Mouse (Mus musculus): ENCODE results near the gene Pccb. TPM values are rescaled to one million over a fixed set of nuclear protein-coding genes. Genes with fewer than 3 reads are reported as not detected.

Pccb gene
- polyA plus RNA-seq (2015; fragmentation: Nextera tagmentation; extraction: Ambion mirVana), result 22.1 and 22.5 TPM in 2 replicates

DNA sequence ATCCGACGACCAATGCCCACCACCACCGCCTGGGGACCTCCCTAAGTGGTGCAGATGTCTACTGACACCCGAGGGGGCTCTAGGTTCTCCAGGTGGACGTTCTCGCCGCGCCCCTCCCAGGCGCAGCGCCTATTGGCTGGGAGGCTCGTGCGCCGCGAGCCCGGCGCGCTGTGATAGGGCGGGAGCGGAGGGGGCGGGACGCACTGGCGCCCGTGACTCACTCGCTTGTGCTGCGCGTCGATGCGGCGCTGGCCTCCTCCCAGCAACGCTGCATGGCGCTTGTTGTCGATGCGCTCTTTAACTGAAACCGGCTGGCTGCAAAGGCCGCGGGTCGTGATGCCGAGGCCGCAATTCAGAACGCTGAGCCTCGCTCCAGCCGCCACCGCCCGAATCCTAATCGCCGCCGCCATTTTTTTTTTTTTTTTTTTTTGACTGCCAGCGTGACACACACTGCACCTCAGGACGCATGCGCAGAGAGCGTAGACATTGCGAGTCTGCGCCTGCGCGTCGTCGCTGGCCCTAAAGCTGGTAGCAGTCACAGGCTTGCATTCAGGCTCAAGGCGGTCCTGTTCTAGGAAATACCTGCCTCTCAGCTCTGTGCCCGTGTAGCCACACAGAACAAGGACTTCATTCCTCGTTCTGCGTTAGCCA lies at the start of gene Pccb:
Gene Pccb (minus strand): TSS at position 451 of the 651 bp plus-strand sequence.
- H3K27me3 ChIP-seq (ENCODE audit: control insufficient read depth, insufficient read depth, low read depth, low read length), result no peaks in the 10 kb centered on the region
- no peaks in the 10 kb centered on the region for H3K9me3 ChIP-seq (ENCODE audit: control insufficient read depth, low read length)
- H3K4me3 ChIP-seq (ENCODE audit: low read length), result peak within 1 kb of the TSS; percentile 71
- peak within 1 kb of the TSS; percentile 78 for H3K9ac ChIP-seq (ENCODE audit: low read length)
- peak within 1 kb of the TSS; percentile 94 for H3K27ac ChIP-seq (ENCODE audit: low read length)
- peaks cover 18% of the 10 kb centered on the region for H3K4me1 ChIP-seq (replicated peaks; ENCODE audit: control insufficient read depth, insufficient read depth, low read length)
- H3K36me3 ChIP-seq (ENCODE audit: control insufficient read depth, insufficient read depth, low read length), result no peaks in the 10 kb centered on the region
- peak within 1 kb of the TSS; percentile 67 for H3K4me2 ChIP-seq (ENCODE audit: low read depth, low read length)
- peak; percentile 99 for ATAC-seq (ENCODE audit: low read depth)
- under 1% methylated on average over 61 of the region's 61 CpGs for WGBS

DNA sequence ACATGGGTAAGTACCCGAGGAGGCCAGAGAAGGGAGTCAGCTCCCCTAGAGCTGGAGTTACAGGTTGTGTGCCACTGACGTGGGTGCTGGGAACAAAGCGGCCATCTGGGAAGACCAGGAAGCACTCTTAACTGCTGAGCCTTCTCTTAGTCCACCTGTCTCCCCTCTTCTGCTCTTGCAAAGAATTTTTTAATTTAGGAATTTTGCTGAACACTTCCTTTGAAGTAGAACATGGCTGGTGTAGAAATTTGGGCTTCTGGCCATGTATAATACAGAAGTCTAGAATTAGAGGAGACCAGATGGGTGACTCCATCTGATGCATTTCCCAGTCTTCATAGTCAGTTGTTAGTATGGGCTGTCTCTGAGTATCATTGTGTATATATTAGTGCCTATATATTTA lies 49.0 kb upstream of the Pccb start:
- WGBS, result 85% methylated on average over 3 of the region's 3 CpGs
- H3K4me2 ChIP-seq (ENCODE audit: low read depth, low read length), result no peak overlapping the region
- H3K27me3 ChIP-seq (ENCODE audit: control insufficient read depth, insufficient read depth, low read depth, low read length), result no peaks in the 10 kb centered on the region
- H3K4me3 ChIP-seq (ENCODE audit: low read length), result no peak overlapping the region
- H3K9ac ChIP-seq (ENCODE audit: low read length), result no peak overlapping the region
- H3K9me3 ChIP-seq (ENCODE audit: control insufficient read depth, low read length), result no peaks in the 10 kb centered on the region
- H3K4me1 ChIP-seq (replicated peaks; ENCODE audit: control insufficient read depth, insufficient read depth, low read length), result peaks cover 11% of the 10 kb centered on the region
- no peak overlapping the region for H3K27ac ChIP-seq (ENCODE audit: low read length)
- no peaks in the 10 kb centered on the region for H3K36me3 ChIP-seq (ENCODE audit: control insufficient read depth, insufficient read depth, low read length)
- ATAC-seq (ENCODE audit: low read depth), result no peak

DNA sequence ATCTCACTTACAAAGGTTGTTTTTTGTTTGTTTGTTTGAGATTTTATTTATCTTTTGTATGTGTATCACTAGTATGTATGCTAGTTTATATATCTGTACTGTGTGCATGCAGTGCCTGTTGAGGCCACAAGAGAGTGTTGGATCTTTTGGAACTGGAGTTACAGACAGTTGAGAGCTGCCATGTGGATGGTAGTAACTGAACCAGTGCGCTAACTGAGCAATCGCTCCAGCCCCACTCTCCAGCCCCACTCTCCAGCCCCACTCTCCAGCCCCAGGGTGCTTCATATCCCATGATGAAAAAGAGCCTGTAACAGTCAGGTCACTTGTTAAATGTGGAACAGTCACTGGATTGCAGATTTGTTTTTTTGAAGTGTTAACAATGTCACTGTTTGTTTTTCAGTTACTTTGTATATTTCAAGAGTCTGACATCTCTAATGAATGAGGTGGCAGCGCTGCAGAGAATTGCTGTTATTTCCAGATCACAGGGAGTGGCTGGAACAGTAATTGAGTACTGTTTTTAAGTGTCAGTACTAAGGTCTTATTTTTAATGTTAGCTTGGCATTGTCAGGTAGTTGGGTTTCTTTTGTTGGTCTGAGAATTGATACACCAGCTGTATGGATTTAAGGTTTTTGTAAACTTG lies 45.5 kb upstream of the Pccb start:
- 35% methylated on average over 3 of the region's 3 CpGs for WGBS
- Histone ChIP-seq H3K27ac (ENCODE audit: low read length) (no peak overlapping the region), H3K9ac (ENCODE audit: low read length) (no peak overlapping the region), H3K9me3 (ENCODE audit: control insufficient read depth, low read length) (no peaks in the 10 kb centered on the region), H3K4me1 (replicated peaks; ENCODE audit: control insufficient read depth, insufficient read depth, low read length) (peaks cover 22% of the 10 kb centered on the region), H3K4me2 (ENCODE audit: low read depth, low read length) (no peak overlapping the region; the same call in 1 of the 2 replicates), H3K36me3 (ENCODE audit: control insufficient read depth, insufficient read depth, low read length) (no peaks in the 10 kb centered on the region), H3K4me3 (ENCODE audit: low read length) (no peak overlapping the region), H3K27me3 (ENCODE audit: control insufficient read depth, insufficient read depth, low read depth, low read length) (no peaks in the 10 kb centered on the region)
- peak; percentile 24; the same call in 1 of the 2 replicates for ATAC-seq (ENCODE audit: low read depth)

DNA sequence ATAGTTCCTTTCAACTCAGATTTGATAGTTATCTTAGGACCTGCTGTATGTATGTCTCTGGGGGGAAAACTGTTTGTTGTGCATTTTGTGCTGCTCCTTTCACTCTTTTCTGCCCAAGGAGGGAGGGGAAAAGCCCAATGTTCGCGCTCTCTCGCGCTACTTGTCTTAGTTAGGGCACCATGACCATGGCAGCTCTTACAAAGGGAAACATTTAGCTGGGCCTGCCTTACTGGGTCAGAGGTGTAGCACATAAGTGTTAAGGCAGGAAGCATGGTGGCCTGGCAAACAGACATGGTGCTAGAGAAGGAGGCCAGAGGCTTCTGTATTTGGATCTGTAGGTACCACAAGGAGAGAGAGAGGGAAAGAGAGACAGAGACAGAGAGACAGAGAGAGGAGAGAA lies 43.9 kb upstream of the Pccb start:
- H3K27ac ChIP-seq (ENCODE audit: low read length), result no peak overlapping the region
- no peaks in the 10 kb centered on the region for H3K9me3 ChIP-seq (ENCODE audit: control insufficient read depth, low read length)
- H3K9ac ChIP-seq (ENCODE audit: low read length), result no peak overlapping the region
- no peaks in the 10 kb centered on the region for H3K36me3 ChIP-seq (ENCODE audit: control insufficient read depth, insufficient read depth, low read length)
- H3K4me1 ChIP-seq (replicated peaks; ENCODE audit: control insufficient read depth, insufficient read depth, low read length), result peaks cover 22% of the 10 kb centered on the region
- peak overlapping the region; percentile 12 for H3K4me3 ChIP-seq (ENCODE audit: low read length)
- WGBS, result 67% methylated on average over 4 of the region's 4 CpGs
- ATAC-seq (ENCODE audit: low read depth), result no peak
- peak overlapping the region; percentile 41 for H3K4me2 ChIP-seq (ENCODE audit: low read depth, low read length)
- H3K27me3 ChIP-seq (ENCODE audit: control insufficient read depth, insufficient read depth, low read depth, low read length), result no peaks in the 10 kb centered on the region

DNA sequence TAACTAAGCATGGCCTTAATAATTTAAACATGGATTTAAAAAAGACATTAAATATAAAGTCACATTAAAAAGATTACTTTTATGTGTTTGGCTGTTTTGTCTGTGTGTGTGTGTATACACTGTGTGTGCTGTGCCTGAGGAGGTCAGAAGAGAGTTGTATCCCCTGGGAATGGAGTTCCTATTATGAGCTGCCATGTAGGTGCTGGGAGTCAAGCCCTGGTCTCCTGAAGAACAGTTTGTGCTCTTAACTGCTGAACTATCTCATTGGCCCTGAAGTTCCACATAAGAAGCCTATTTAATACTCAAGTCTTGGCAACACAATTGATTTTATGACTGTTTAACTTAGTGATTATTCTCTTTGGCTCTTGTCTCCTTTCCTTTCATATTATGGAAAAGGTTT lies 42.8 kb upstream of the Pccb start:
- no peaks in the 10 kb centered on the region for H3K9me3 ChIP-seq (ENCODE audit: control insufficient read depth, low read length)
- H3K27ac ChIP-seq (ENCODE audit: low read length), result no peak overlapping the region
- peak overlapping the region; percentile 81 for H3K4me3 ChIP-seq (ENCODE audit: low read length)
- peaks cover 23% of the 10 kb centered on the region for H3K4me1 ChIP-seq (replicated peaks; ENCODE audit: control insufficient read depth, insufficient read depth, low read length)
- no peaks in the 10 kb centered on the region for H3K36me3 ChIP-seq (ENCODE audit: control insufficient read depth, insufficient read depth, low read length)
- ATAC-seq (ENCODE audit: low read depth), result no peak
- peak overlapping the region; percentile 100 for H3K9ac ChIP-seq (ENCODE audit: low read length)
- H3K27me3 ChIP-seq (ENCODE audit: control insufficient read depth, insufficient read depth, low read depth, low read length), result no peaks in the 10 kb centered on the region
- peak overlapping the region; percentile 85 for H3K4me2 ChIP-seq (ENCODE audit: low read depth, low read length)

DNA sequence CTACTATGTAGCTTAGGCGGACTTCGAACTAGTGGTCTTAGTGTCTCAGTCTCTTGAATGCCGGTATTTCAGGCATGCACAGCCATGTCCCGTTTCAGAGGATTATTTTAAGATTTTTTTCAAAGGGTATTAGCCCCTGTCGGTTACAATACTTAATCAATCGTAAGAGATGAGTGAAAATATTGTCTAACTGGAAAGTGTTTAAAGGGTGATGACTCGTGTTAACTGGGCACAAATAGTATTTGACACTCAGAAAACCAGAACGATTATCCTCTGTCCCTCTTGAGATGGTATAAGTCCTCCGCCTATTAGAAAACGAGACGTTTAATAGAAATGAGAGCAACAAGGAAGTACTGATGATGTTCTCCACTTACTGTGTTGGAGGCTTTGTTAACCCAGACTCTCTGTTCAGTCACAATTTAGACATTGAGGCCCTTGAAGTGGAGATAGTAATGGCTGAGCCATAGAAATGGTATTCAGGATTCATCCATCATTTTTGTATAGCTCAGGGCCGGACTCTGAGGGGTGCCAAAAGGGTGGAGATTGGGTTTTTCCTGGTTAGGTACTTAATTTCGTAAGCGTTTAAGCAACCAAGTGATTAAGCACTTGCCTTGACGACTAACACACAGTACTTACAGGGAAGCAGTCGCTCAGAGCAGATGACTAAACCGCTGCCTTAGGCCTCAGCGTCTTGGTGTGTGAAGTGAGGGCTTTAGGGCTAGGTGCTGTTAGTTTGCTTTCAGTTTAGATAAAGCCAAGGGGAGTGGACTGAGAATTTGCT lies 41.6 kb upstream of the Pccb start:
- ATAC-seq (ENCODE audit: low read depth), result no peak
- Histone ChIP-seq H3K36me3 (ENCODE audit: control insufficient read depth, insufficient read depth, low read length) (no peaks in the 10 kb centered on the region), H3K4me3 (ENCODE audit: low read length) (peak overlapping the region; percentile 81), H3K4me1 (replicated peaks; ENCODE audit: control insufficient read depth, insufficient read depth, low read length) (peaks cover 25% of the 10 kb centered on the region), H3K27me3 (ENCODE audit: control insufficient read depth, insufficient read depth, low read depth, low read length) (no peaks in the 10 kb centered on the region), H3K27ac (ENCODE audit: low read length) (peak overlapping the region; percentile 11), H3K9ac (ENCODE audit: low read length) (peak overlapping the region; percentile 100), H3K4me2 (ENCODE audit: low read depth, low read length) (peak overlapping the region; percentile 85), H3K9me3 (ENCODE audit: control insufficient read depth, low read length) (no peaks in the 10 kb centered on the region)
- WGBS, result under 1% methylated on average over 18 of the region's 18 CpGs

DNA sequence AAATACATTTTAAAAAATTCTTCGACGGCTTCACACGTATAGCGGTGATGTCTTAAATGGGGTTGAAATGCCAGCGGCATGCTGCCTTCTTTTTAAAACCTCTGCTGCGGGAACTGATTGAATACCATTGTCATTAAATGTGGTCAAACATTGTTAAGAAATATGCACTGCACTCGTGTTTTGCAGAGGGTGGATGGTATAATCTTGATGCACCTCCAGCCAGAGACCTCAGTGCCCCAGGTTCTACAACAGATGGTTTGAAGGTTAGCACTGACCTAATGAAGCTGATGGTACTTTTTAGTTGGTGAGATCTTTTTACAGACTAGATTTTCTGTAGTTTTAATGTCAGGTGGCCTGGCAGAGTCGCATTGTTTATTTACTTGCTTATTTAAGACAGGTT lies 41.0 kb upstream of the Pccb start:
- peak overlapping the region; percentile 100; the same call in 1 of the 2 replicates for H3K27ac ChIP-seq (ENCODE audit: low read length)
- under 1% methylated on average over 8 of the region's 8 CpGs for WGBS
- peak overlapping the region; percentile 81 for H3K4me3 ChIP-seq (ENCODE audit: low read length)
- no peaks in the 10 kb centered on the region for H3K27me3 ChIP-seq (ENCODE audit: control insufficient read depth, insufficient read depth, low read depth, low read length)
- peak overlapping the region; percentile 100 for H3K9ac ChIP-seq (ENCODE audit: low read length)
- peak overlapping the region; percentile 85 for H3K4me2 ChIP-seq (ENCODE audit: low read depth, low read length)
- H3K36me3 ChIP-seq (ENCODE audit: control insufficient read depth, insufficient read depth, low read length), result no peaks in the 10 kb centered on the region
- no peaks in the 10 kb centered on the region; the same call in 1 of the 2 replicates for H3K9me3 ChIP-seq (ENCODE audit: control insufficient read depth, low read length)
- ATAC-seq (ENCODE audit: low read depth), result no peak
- peaks cover 25% of the 10 kb centered on the region for H3K4me1 ChIP-seq (replicated peaks; ENCODE audit: control insufficient read depth, insufficient read depth, low read length)

DNA sequence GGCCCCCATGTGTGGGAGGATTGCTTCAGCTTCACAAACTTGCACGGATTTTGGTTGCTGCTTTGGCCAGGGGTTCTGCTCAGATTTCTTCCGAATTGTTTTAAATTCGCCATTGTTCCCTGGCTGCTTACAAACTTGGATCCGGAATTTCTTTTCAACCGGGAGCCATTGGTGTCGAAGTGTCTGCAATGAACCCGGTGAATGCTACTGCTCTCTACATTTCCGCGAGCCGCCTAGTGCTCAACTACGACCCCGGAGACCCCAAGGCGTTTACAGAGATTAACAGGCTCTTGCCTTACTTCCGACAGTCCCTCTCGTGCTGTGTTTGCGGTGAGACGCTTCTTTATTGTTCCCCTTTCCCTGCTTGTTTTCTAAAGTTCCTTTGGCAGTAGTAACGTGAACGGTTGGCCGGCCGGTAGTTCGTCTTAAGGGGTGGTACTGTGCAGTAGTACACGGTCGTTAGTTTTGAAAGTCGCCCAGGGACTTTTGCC lies 40.4 kb upstream of the Pccb start:
- no peaks in the 10 kb centered on the region; the same call in 1 of the 2 replicates for H3K9me3 ChIP-seq (ENCODE audit: control insufficient read depth, low read length)
- under 1% methylated on average over 25 of the region's 25 CpGs for WGBS
- peak overlapping the region; percentile 100 for H3K27ac ChIP-seq (ENCODE audit: low read length)
- H3K4me3 ChIP-seq (ENCODE audit: low read length), result peak overlapping the region; percentile 81
- H3K4me2 ChIP-seq (ENCODE audit: low read depth, low read length), result peak overlapping the region; percentile 85
- H3K9ac ChIP-seq (ENCODE audit: low read length), result peak overlapping the region; percentile 100
- peaks cover 22% of the 10 kb centered on the region for H3K4me1 ChIP-seq (replicated peaks; ENCODE audit: control insufficient read depth, insufficient read depth, low read length)
- H3K36me3 ChIP-seq (ENCODE audit: control insufficient read depth, insufficient read depth, low read length), result no peaks in the 10 kb centered on the region
- no peak for ATAC-seq (ENCODE audit: low read depth)
- H3K27me3 ChIP-seq (ENCODE audit: control insufficient read depth, insufficient read depth, low read depth, low read length), result no peaks in the 10 kb centered on the region
